Mouse (Mus musculus): ENCODE data around the gene Ggact. TPM values are rescaled to one million over a fixed set of nuclear protein-coding genes. Genes with fewer than 3 reads are reported as not detected.
A peak's percentile ranks its signal among the peaks of the same experiment; 100 is the strongest.

Gene Ggact
- polyA plus RNA-seq, 1 experiment from 2014 or later: 11.5 TPM

DNA sequence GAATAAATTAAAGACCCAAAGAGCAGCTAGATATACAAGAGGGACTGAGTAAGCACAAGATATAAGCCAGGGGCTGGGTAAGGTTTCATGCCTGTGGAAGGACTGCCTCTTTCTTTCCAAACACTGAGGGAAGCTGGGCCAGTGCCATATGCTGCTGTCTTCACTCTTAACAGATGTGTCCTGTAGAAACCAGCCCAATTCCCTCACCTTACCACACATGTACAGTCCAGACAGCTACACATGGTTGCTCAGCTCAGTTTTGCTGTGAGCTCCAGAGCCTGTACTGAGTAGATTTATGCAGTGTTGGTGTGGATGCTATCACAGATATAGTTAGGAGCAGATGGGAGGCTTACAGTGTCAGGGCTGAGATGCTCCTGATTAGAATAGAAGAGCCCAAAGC, 12.9 kb downstream of the Ggact start:
- Histone ChIP-seq H3K27me3 (replicated peaks) (no peaks in the 10 kb centered on the region), H3K4me3 (no peak overlapping the region), H3K9ac (no peak overlapping the region), H3K9me3 (replicated peaks) (no peaks in the 10 kb centered on the region), H3K36me3 (0 out of 2 replicates have a peak, but pooled peaks cover 4% of the 10 kb centered on the region), H3K4me1 (replicated peaks) (peaks cover 18% of the 10 kb centered on the region), H3K27ac (ENCODE audit: poor library complexity, severe bottlenecking) (no peak overlapping the region), H3K4me2 (no peak overlapping the region)
- no peak for ATAC-seq (ENCODE audit: insufficient number of reproducible peaks, low FRiP score)

DNA sequence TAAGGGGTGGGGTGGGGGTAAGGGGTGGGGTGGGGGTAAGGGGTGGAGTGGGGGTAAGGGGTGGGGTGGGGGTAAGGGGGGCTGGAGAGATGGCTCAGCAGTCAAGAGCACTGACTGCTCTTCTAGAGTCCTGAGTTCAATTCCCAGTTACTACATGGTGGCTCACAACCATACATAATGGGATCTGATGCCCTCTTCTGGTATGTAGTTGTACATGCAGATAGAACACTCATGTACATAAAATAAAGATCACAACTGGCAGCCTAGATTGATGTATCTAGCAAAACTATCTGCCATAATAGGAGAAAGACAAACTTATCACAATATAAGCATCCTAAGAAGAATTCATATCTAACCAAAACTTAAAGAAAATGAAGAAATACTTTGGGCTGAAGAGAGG, 15.0 kb downstream of the Ggact start:
- Histone ChIP-seq H3K27me3 (replicated peaks) (no peaks in the 10 kb centered on the region), H3K36me3 (no peaks in the 10 kb centered on the region), H3K27ac (ENCODE audit: poor library complexity, severe bottlenecking) (no peak overlapping the region), H3K9me3 (replicated peaks) (no peaks in the 10 kb centered on the region), H3K9ac (no peak overlapping the region), H3K4me1 (replicated peaks) (peaks cover 18% of the 10 kb centered on the region), H3K4me2 (no peak overlapping the region), H3K4me3 (no peak overlapping the region)
- no peak for ATAC-seq (ENCODE audit: insufficient number of reproducible peaks, low FRiP score)

DNA sequence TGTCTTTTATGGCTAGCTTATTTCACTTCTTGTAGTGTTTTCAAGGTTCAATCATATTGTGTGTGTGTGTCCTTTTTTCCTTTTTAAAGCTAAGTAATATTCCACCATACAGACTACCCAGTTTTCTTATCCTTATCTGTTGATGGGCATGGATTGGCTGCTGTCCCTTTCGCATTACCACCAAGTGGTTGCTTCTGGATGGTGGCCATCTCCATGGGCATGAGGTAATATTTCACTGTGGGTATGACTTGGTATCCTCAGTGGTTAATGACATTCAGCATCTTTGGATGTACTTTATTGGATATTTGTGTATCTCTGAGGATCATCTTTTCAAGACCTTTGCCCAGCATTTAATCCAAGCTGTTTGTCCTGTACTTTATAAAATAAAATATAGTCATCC, 17.5 kb downstream of the Ggact start:
- no peak for ATAC-seq (ENCODE audit: insufficient number of reproducible peaks, low FRiP score)
- 83% methylated on average over 1 of the region's 1 CpGs for WGBS
- H3K36me3 ChIP-seq: peaks cover 6% of the 10 kb centered on the region; the same call in 1 of the 2 replicates

GRCm38 (mm10) chr14:122891470-122891968, 22.0 kb downstream of the Ggact start:
- ATAC-seq (ENCODE audit: insufficient number of reproducible peaks, low FRiP score): no peak
- Histone ChIP-seq H3K27me3 (replicated peaks) (no peaks in the 10 kb centered on the region), H3K36me3 (peaks cover 13% of the 10 kb centered on the region), H3K4me3 (no peak overlapping the region), H3K9ac (no peak overlapping the region), H3K27ac (ENCODE audit: poor library complexity, severe bottlenecking) (no peak overlapping the region), H3K4me1 (replicated peaks) (peaks cover 21% of the 10 kb centered on the region), H3K9me3 (replicated peaks) (no peaks in the 10 kb centered on the region), H3K4me2 (no peak overlapping the region)
- 89% methylated on average over 12 of the region's 12 CpGs for WGBS

More for the DNA sequence above, 17.5 kb downstream of the Ggact start:
- Histone ChIP-seq H3K9ac (no peak overlapping the region), H3K4me1 (replicated peaks) (no peaks in the 10 kb centered on the region), H3K27me3 (replicated peaks) (no peaks in the 10 kb centered on the region), H3K27ac (ENCODE audit: poor library complexity, severe bottlenecking) (no peak overlapping the region), H3K4me2 (no peak overlapping the region), H3K9me3 (replicated peaks) (no peaks in the 10 kb centered on the region), H3K4me3 (no peak overlapping the region)

DNA sequence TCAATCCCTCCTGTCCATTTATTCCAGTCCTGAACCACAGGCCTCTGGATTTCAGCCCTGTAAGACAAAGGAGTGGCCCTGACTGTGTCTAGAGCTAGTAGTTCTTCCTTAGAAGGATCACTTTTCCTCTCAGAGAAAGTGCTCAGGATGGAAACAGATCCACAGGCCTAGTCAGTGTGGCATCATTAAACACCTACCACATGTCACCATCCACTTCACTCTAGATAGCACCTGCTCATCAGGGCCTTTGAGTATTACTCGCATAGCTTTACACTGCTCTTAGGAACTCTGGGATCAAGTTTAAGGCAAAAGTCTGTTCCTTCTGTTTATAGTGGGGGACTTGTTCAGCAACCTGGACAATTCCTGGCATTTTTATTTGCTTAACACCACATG, 25.1 kb downstream of the Ggact start:
- 47% methylated on average over 1 of the region's 1 CpGs for WGBS
- H3K9ac ChIP-seq: no peak overlapping the region
- no peaks in the 10 kb centered on the region; the same call in 1 of the 2 replicates for H3K27me3 ChIP-seq (replicated peaks)
- no peak overlapping the region for H3K4me2 ChIP-seq
- no peak for ATAC-seq (ENCODE audit: insufficient number of reproducible peaks, low FRiP score)
- H3K27ac ChIP-seq (ENCODE audit: poor library complexity, severe bottlenecking): peak overlapping the region; percentile 56
- H3K36me3 ChIP-seq: peaks cover 13% of the 10 kb centered on the region
- no peaks in the 10 kb centered on the region for H3K9me3 ChIP-seq (replicated peaks)
- H3K4me3 ChIP-seq: no peak overlapping the region
- peaks cover 28% of the 10 kb centered on the region for H3K4me1 ChIP-seq (replicated peaks)

DNA sequence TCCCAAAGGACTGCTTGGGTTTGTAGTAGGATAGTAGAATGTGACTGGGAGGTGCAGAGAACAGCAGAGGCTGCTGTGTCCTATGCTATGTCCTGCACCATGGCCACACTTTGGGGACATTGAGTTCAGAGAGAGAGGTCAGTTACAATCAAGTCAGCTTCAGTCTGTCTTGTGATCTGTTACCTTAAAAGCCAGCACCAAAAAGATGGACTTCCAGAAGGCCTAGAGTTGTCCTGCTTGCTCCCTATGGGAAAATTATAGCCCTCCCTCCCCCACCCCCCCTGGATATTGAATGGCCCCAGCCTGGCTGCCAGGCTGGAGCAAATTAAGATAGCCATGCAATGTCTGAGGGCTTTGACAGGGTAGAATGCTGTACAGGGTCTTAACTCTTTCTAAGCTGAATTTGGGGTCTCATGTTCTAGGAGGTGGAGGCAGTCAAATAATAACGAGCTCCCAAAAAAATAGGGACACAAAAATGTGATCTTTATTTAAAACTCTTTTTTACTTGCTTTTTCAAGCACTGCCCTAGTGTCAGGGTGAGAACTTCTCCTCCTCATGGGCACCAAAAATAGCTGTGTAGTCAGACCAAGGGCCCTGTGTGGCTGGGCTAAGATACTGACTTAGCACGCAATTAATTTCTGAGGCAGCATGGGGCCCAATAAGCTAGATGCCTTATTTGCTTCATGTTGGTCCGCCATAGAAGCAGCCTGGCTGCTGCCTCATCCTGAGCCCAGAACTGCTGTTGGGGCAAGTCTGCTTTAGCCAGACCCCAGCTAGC, 25.7 kb downstream of the Ggact start:
- 0 out of 2 replicates have a peak, but pooled peaks have one; percentile 55 for ATAC-seq (ENCODE audit: insufficient number of reproducible peaks, low FRiP score)
- H3K27ac ChIP-seq (ENCODE audit: poor library complexity, severe bottlenecking): peak overlapping the region; percentile 56

GRCm38 (mm10) chr14:122887278-122887677, 26.3 kb downstream of the Ggact start:
- Histone ChIP-seq H3K27me3 (replicated peaks) (no peaks in the 10 kb centered on the region; the same call in 1 of the 2 replicates), H3K36me3 (peaks cover 13% of the 10 kb centered on the region), H3K4me2 (no peak overlapping the region), H3K9me3 (replicated peaks) (no peaks in the 10 kb centered on the region), H3K9ac (no peak overlapping the region), H3K4me3 (no peak overlapping the region), H3K4me1 (replicated peaks) (peaks cover 28% of the 10 kb centered on the region), H3K27ac (ENCODE audit: poor library complexity, severe bottlenecking) (no peak overlapping the region)
- 77% methylated on average over 1 of the region's 1 CpGs for WGBS
- ATAC-seq (ENCODE audit: insufficient number of reproducible peaks, low FRiP score): no peak

More for the DNA sequence above, 25.7 kb downstream of the Ggact start:
- Histone ChIP-seq H3K4me3 (no peak overlapping the region), H3K4me2 (no peak overlapping the region), H3K4me1 (replicated peaks) (peaks cover 28% of the 10 kb centered on the region), H3K27me3 (replicated peaks) (no peaks in the 10 kb centered on the region; the same call in 1 of the 2 replicates), H3K9ac (no peak overlapping the region), H3K9me3 (replicated peaks) (no peaks in the 10 kb centered on the region), H3K36me3 (peaks cover 13% of the 10 kb centered on the region)
- WGBS: 56% methylated on average over 3 of the region's 3 CpGs

DNA sequence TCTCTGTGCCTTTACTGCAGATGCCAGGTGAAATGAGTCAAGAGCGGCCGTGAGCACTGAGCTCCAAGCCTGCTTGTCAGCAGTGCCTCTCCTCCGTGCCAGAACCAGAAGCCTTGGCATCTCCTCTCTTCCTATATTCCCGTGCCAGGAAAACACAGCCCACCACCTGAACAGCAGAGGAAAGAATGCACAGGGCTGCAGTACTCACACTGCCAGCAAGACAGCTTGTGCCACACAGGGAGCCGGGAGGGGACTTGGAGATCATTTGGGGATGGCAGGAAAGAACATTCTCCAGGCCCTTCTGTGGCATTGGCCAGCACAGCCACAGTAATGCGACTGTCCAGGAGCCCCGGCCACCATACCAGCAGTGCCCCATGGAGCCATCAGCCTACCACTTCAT, 27.7 kb downstream of the Ggact start:
- Histone ChIP-seq H3K4me2 (no peak overlapping the region), H3K4me3 (no peak overlapping the region), H3K36me3 (peaks cover 7% of the 10 kb centered on the region; the same call in 1 of the 2 replicates), H3K27me3 (replicated peaks) (no peaks in the 10 kb centered on the region; the same call in 1 of the 2 replicates), H3K4me1 (replicated peaks) (peaks cover 33% of the 10 kb centered on the region), H3K9me3 (replicated peaks) (no peaks in the 10 kb centered on the region), H3K9ac (no peak overlapping the region), H3K27ac (ENCODE audit: poor library complexity, severe bottlenecking) (no peak overlapping the region)
- no peak for ATAC-seq (ENCODE audit: insufficient number of reproducible peaks, low FRiP score)
- WGBS: 85% methylated on average over 7 of the region's 7 CpGs

- peaks cover 30% of the 10 kb centered on the region for H3K4me1 ChIP-seq (replicated peaks)
Measured at GRCm38 (mm10) chr14:122883821-122884584, 29.6 kb downstream of the Ggact start.

GRCm38 (mm10) chr14:122883410-122883806, 30.1 kb downstream of the Ggact start:
- H3K4me2 ChIP-seq: no peak overlapping the region
- peaks cover 24% of the 10 kb centered on the region for H3K4me1 ChIP-seq (replicated peaks)
- H3K36me3 ChIP-seq: no peaks in the 10 kb centered on the region
- no peaks in the 10 kb centered on the region; the same call in 1 of the 2 replicates for H3K27me3 ChIP-seq (replicated peaks)
- no peak overlapping the region for H3K27ac ChIP-seq (ENCODE audit: poor library complexity, severe bottlenecking)
- H3K9me3 ChIP-seq (replicated peaks): no peaks in the 10 kb centered on the region
- 72% methylated on average over 4 of the region's 4 CpGs for WGBS
- H3K4me3 ChIP-seq: no peak overlapping the region
- ATAC-seq (ENCODE audit: insufficient number of reproducible peaks, low FRiP score): no peak
- H3K9ac ChIP-seq: no peak overlapping the region

More at GRCm38 (mm10) chr14:122883821-122884584, 29.6 kb downstream of the Ggact start:
- no peaks in the 10 kb centered on the region for H3K9me3 ChIP-seq (replicated peaks)
- no peak overlapping the region for H3K9ac ChIP-seq
- H3K4me3 ChIP-seq: no peak overlapping the region
- 57% methylated on average over 10 of the region's 10 CpGs for WGBS
- ATAC-seq (ENCODE audit: insufficient number of reproducible peaks, low FRiP score): no peak
- no peak overlapping the region for H3K4me2 ChIP-seq
- H3K27me3 ChIP-seq (replicated peaks): no peaks in the 10 kb centered on the region; the same call in 1 of the 2 replicates
- no peaks in the 10 kb centered on the region for H3K36me3 ChIP-seq
- H3K27ac ChIP-seq (ENCODE audit: poor library complexity, severe bottlenecking): no peak overlapping the region

GRCm38 (mm10) chr14:122882795-122883409, 30.7 kb downstream of the Ggact start:
- 84% methylated on average over 7 of the region's 7 CpGs for WGBS
- no peaks in the 10 kb centered on the region; the same call in 1 of the 2 replicates for H3K27me3 ChIP-seq (replicated peaks)
- no peak overlapping the region for H3K27ac ChIP-seq (ENCODE audit: poor library complexity, severe bottlenecking)
- no peak overlapping the region for H3K9ac ChIP-seq
- no peak overlapping the region for H3K4me2 ChIP-seq
- H3K4me1 ChIP-seq (replicated peaks): peaks cover 19% of the 10 kb centered on the region
- H3K4me3 ChIP-seq: no peak overlapping the region
- no peaks in the 10 kb centered on the region for H3K36me3 ChIP-seq
- H3K9me3 ChIP-seq (replicated peaks): no peaks in the 10 kb centered on the region
- no peak for ATAC-seq (ENCODE audit: insufficient number of reproducible peaks, low FRiP score)

All from heart, embryonic 12.5 days (tissue).